Mouse (Mus musculus) natural killer cell, adult 2 months (primary cell): ENCODE results near the gene Slc46a3.
A peak's percentile ranks its signal among the peaks of the same experiment; 100 is the strongest.

Experiments used
- DNase-seq, 2 experiments: peaks; one replicate each; pipeline ENCODE4 v3.0.0; 2022; ENCODE audit warnings: low spot score in 2 of 2

Slc46a3 gene

DNA sequence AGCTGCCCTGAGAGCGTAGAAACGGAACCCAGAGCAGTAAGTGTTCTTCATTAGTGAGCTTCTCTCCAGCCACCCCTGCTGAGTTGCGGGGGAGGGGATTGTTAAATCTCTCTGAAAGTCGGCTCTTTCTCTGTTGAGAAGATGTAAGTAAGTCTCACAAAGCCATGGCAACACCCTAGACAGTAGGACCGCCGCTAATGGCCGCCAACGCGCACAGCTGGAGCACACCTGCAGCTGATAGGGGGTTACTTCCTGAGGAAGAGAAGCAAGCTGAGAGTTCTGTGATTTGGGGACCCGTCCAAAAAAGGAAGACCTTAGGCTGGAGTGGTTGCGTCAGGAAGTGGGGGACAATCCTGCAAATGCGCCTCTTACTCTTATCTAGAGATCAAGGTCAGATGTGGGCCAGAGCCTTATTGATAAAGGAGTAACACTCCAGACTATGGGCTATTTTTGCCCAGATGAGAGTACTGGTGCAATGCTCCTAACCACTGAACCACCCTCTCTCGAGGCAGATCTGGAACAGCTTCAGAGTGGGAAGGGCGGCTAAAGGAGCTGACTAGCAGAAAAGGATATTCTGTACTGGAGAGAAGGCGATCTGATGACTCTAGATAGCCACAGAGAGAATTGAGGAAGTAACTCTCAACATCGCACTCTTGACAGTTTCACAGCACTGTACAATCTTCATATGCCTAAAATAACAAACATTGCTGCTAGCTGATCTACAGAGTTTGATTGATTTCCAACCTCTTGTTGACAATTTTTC is 1.0 kb upstream of the Slc46a3 start:
- DNase-seq: peak; percentile 13 to 28

DNA sequence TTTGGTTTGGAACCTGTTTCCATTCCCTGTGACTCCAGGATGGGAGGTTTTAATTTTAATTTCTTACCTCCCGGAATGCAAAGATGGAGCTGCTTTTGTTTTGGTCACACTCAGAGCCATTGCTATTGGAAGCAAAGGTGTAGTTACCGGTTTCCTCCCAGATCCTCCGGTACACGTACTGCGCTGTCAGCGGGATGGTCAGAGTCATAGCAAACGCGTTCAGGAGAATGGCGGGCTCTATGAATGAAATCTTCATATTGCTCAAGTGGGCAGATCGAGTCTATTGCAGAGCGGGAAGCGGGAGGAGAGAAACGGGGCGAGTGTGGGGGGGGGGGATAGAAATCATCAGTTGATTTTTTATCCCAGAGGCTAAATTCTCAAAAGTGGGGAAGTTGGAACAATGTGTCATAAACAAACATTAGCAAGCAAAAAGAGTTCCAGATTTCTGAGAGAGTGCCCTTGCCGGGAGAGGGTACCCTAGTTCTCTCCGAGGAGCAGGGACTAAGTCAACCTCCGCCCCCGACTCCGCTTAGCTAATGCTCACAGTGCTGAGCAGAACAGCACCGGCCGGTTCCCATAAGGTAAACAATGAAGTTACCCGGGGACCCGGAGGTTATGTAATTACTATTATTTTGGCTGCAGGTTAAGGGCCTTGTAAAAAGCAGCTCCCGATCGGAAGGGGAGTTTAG is 705 bp downstream of the Slc46a3 start:
- DNase-seq: no peak

DNA sequence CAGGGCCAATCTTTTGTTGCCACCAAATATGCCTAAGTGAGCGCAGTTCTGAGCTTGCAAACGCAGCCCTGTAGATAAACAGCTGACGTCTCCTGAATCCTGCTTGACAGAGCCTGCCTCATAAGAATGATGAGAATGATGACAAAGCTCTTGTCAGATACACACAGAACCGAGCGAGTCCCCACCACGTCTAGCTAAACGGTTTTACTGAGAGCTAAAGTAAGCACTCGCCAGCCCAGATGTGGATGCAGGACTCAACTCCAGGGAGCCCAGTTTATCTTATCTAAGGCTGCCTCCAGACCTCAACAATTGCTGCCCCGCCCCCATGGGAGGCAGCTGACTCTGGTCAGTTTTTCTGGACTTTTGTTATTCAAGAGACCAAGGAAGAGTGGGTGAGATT is 1.5 kb downstream of the Slc46a3 start:
- DNase-seq: no peak

DNA sequence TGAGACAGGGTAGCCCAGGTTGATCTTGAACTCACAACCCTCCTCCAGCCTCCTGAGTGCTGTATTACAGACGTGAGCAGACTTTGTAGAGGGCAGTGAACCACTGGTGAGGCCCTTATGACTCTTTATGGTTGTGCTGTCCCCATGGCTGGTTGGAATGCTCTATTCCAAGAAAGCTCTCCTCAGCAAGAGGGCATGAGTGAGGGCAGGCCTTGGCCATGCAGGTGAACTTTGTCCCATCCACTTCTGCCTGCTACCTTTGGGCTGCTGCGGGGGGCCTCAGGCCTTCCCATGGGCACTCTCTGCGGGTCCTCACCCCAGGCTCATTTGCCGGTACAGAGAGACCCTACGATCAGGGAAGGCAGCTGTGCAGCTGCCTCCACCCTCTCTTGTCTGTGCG is 1.9 kb downstream of the Slc46a3 start:
- DNase-seq: no peak

DNA sequence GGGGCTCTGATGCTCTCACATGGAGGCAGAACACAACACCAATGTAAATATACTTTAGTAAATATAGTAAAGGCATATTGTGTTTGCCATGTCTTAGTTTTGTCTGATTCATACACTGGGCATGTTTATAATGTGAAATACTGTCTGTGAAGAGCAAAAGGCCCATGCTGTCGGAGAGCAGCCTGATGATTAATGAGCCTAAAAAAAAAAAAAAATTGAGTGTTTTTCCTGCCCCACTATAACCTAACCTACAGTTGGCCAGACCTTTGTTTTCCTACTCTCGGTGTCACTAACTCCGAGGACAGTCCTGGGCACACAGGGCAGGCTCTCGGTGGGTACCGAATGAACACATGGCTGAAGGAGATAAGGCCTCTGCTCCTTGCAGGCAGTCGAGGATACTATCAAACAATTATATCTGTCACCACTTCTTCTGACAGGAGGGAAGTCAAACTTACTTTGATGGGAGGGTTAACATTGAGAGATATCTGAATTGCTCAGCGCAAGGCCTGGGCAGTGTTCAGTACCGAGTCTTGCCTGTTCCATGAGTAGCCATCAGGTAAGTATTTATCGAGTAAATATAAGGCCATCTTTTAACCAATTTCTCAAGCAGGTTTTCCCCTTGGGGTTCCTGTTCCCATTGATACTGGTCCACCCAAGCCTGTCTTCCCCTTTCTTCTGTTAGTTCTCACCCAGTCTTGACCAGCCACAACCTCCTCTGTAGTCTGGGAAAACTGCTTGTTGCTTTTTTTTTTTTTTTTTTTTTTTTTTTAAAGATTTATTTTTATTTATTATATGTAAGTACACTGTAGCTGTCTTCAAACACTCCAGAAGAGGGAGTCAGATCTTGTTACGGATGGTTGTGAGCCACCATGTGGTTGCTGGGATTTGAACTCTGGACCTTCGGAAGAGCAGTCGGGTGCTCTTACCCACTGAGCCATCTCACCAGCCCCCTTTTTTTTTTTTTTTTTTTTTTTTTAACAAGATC is 6.0 kb downstream of the Slc46a3 start:
- no peak for DNase-seq

DNA sequence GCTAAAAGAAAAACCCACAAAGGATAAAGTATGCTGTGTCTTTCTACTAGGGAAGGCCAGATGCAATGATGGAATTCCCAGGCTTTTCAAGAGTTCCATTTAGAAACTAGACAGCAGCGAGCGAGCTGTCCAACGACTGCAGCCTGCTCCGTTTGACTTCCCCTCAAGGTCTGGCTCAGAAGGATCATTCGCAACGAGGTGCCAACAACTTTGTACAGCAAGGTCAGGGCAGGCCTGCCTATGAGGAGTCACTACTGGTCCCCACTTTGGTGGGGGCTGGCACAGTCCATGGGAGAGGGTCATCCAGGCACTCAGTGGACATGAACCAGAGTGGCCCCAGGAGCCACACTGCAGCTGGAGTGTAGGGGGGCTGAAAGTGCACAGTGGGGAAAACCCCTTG is 11.0 kb downstream of the Slc46a3 start:
- no peak for DNase-seq

DNA sequence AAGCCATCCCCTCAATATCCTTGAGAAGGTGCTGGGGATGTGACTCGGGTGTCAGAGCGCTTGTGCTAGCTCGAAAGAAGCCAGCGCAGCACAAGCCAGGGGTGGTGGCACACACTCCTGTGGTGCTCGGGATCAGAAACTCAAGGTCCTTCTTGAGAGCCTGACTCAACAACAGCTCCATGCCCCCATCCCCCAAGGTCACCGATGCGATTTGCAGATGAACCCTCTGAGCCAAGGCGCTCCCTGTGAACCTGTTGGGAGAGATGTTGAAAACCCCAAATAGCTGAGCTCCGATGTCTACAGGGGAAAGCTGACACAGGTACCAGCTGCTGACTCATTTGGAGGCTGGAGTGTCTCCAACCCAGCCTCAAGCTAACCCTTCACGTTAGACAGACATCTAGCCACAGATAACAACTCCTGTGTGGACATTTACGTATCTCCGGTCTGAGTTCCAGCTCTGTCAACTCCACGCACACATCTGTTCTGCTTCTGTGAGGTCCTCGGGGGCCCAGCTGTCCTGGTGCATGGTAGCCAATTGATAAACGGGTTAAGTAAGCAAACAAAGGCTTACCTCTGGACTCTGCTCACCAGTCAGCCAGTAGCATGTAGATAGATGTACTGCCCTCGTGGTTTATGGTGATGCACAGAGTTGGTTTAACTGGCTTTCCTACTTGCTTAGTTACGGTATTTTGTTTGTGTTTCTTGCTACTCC is 14.5 kb downstream of the Slc46a3 start:
- no peak for DNase-seq

DNA sequence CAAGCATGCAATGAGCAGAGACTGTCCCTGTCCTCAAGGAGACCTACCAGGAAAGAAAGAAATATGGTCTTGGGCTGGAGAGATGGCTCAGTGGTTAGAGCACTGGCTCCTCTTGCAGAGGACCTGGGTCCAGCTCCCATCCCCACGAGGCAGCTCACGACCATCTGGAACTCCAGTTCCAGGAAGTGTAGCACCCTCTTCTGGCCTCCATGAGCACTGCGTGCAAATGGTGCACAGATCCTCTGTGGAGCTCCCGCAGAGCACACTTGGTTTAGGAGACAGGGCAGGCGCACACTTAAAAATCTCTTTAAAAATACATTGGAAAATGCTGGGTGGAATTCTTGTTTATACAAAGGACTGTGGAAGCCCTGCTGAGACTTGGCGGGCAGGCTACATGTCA is 17.1 kb downstream of the Slc46a3 start:
- no peak for DNase-seq

DNA sequence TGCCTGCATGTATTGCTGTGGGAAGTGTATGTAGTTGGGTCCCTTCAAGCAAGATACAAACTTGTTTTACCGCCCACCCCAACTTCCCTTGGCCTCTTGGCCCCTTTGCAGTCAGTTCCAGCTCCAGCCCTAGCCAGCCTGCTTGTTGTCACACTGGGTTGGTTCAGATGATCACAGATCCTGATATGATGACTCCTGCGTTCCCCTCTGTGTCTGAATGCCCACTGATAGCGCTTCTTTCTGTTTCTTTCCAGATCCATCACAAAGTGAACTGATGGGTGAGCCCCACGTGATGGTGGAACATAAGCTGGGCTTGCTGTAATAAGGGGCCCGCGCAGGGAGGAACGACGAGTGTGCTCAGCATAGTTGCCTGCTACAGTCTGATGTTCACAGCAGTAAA is 19.4 kb downstream of the Slc46a3 start:
- DNase-seq: no peak

DNA sequence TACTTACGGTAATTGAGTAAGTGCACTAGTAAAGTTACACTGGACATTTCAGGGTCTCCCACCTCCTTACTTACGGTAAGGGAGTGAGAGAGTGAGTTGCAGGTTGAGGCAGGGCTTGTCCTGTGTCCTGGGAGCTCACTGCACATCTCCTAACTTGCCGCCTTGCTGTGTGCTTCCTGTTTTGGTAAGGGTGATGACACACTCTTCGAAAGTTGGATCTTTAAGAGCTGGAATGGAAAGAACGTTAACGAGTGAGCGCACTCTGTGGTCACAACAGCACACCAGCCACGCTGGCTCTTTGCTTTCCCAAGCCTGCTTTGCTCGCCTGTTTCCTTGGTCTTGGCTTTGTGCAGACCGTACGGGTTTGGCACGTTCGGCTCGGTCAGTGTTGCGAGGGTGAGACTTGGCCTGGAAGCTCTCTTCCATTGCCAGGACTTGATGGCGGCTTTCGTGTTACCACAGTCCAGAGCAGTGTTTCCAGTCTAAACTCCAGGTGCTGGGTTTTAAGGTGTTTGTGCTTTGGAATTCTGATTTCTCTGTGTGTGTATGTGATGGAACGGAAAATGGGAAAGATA is 20.0 kb downstream of the Slc46a3 start:
- DNase-seq: no peak

DNA sequence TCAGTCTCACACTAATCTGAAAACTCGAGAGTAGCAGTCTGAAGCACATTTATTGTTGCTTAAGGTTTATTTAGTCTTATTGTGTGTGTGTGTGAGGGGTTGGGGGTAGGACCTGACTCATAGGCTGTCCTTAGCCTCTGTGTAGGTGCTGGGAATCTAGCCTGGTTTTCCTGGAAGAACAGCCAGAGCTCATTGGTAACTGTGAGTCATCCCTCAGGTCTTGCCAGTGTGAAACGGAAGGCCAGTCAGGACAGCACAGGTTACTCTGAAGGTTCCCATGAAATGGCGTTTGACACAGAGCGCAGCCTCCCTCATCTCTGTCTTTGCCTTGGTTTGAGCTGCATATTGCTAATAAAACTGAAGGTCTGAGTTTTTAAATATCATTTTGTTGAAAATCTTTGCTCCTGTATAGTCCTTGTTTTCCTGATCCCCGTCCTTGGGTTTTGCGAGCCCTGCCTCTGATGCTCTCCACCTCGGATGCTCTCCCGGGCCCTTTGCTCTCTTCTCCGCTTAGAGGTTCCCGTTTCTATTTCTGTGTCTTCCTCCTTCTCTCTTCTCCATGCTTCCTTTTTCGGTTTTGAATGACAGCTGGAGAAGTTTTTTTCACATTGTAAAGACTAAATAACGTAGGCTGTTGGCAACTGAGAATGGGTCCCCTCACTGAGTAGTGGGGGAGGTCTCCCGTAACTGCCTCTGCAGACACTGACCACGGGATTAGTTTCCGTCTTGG is 23.4 kb downstream of the Slc46a3 start:
- no peak for DNase-seq

DNA sequence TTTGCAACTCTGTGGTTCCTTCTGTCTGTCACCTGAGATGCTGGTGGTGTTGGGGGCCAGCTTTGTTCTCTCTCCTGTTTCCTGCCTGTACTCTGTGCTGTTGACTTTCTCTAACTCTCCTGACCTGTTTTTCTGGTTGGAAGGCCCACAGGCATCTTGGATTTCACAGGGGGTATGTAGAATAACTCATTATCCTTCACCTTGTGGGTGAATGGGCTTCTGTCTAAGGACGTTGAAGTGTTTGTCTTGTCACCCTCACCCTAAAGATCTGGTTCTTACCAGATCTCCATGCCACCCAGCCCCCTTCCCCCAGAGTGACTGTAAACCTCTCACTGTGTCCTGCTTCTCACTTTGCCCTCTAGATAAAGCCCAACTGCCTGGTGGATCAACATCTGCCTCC is 24.3 kb downstream of the Slc46a3 start:
- no peak for DNase-seq

DNA sequence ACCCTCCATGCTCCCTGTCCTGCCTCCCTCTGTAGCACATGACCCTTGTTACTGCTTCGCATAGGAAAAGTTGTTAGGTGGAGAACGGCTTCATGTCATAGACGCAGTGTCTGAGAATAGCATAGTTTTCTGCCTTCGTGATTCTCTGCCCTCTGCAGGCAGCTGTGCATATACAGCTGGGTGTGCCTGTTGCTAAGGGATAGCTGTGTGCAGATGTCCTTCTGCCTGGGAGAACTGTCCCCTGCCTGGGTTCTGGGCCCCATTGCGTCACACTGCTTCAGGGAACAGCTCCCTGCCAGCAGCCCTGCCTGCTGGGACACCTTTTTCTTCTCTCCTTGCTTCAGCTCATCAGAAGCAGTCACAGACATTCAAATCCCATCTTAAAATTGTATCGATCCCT is 25.0 kb downstream of the Slc46a3 start:
- DNase-seq: no peak

DNA sequence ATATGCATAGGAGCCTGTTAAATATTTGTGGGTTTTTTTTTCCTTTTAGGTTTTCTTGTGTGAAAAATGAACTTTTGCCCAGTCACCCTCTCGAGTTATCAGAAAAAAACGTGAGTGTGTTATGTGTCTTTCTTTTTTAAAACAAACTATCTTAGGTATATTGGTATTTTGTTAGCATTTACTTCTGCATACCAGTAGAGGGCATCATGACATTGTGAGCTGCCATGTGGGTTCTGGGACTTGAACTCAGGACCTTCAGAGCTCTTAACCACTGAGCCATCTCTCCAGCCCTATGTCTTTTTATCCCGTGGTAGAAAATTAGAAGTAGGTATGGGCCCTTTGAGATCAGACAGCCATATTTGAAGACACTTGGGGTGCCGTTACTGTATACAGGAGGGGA is 25.9 kb downstream of the Slc46a3 start:
- no peak for DNase-seq

DNA sequence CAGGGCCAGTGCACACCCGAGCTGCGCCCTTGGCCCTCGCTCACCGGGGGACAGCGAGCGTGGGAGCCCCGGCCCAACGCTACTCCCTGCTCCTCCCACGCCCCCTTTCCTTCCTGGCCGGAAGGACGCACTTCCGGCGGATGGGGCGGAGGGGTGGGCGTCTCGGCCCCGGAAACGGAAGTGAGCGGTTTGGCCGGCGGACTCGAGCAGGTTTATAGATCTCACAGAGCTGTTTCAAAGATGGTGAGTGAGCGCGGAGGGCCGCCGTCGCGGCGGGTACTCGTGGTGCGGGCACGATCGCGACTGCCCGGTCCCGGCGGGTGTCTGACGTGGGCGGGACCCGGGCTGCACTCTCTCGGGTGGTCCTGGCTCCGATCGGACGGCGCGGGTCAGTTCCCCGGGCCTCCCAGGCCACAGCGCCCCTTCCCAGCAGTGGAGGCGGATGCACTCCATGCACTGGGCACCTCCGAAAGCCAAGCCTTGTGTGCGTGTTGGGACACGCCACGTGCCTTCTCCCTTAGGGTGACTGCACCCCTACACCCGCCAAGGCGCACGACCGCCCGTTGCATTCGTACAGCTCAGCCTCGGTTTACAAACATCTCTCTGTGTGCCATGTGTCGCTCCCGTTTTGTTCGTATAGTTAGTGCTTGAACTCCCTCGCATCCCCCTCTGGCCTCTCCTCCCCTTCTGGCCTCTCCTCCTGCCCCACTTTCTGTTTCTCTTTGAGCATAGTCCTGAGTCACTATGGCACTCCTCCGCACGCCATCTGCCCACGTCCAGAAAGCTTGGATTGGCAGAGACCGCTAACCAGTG is 34.0 kb downstream of the Slc46a3 start, which contains the start of gene Pomp:
Gene Pomp (plus strand): TSS at position 13 of the 813 bp plus-strand sequence.
- DNase-seq: peak; percentile 83 to 87

DNA sequence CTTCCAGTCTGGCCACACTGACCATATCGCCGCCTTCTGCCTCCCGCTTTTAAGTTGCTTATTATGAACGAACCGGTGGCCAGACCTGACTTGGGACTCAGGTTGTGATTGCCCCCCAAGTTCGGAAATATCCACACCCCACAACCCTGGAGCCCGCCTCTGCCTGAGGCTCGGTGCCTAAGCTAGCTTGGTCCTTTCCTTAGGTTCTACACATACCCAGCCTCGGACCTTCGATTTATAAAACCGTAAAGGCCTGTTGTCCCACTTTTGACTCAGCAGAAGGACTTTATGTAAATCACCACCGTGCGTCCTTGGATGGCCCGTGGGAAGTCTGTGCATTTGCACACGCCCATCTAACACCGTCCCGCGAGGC is 34.6 kb downstream of the Slc46a3 start:
- no peak for DNase-seq

DNA sequence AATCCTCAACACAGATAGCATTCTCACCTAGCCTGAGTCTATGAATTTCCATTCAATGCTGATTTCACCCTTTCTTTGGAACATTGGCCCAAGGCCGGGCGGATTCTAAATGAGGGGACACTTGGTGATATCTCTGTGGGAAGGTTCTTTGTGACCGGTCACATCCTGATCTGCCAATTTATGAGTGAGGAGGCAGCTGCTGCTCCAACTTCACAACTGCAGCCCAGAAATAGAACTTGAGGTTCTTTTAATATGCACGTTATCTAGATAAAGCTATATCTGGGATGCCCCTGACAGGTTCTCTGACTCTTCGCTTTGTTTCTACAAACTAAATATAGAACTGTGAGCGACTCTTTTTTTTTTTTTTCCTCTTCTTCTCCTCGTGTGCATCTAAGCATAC is 44.4 kb downstream of the Slc46a3 start:
- no peak for DNase-seq

DNA sequence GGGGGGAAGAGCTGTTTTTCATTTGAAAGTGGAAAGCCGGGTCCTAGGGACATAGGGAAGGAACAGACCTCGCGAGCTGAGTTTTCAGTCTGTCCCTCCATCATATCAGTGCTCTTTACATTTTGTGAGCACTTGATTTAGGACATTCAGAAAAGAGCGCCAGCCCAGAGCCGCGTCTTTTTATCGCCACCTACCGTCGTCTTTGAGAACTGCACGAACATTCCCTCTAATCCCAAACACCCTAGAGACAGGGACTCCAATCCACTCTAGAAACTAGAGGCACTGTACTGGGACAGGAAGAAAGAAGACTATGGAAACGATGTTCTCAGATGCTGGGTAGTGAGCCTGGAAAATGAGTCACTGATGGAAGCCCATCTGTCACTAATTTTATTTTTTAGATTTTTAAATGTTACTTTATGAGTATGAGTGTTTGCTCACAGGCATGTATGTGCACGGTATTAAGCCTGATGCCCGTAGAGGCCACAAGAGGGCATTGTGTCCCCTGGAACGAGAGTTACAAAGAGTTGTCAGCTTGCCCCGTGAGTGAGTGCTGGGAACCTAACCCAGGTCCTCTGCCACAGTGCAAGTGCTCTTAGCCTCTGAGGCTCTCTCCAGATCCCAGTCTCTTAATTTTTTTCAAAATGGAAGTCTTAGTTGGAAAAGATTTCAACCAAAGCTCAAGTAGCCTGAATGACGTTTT is 46.3 kb downstream of the Slc46a3 start:
- peak; percentile 18 to 34 for DNase-seq

DNA sequence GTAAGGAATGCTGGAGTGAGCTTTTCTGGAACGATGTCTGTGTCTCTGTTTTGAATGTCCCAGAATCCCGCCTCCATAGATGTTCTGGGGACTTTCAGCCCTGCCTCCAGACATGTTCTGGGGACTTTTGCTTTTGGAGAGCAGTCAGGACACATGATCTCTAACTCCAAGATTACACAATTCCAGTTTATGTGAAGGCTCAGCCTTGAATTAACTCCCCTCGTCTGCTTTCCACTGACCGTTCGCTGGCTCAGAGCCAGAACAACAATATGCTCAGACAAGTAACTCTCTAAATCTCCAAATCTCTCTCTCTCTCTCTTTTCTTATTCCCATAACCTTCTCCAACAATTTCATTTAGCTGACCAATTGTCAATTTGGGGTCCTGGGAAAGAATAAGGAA is 47.3 kb downstream of the Slc46a3 start:
- no peak for DNase-seq
